Mouse (Mus musculus): Measurements from ENCODE around the gene Tex50.
"Not testable (repeated sequence)": the region's sequence is repeated elsewhere in the genome, so short reads cannot be mapped to it uniquely, and the experiment has no call there.

Gene Tex50

GRCm38 (mm10) chr1:161159214-161159613, at the start of gene Tex50:
TSS of gene Tex50 (minus strand) at chr1:161159314.
- DNase-seq: no peak

GRCm38 (mm10) chr1:161199856-161200255, 40.7 kb upstream of the Tex50 start:
- DNase-seq: no peak

- not testable (repeated sequence) for DNase-seq
Measured at GRCm38 (mm10) chr1:161196364-161196763, 37.2 kb upstream of the Tex50 start.

- peak; percentile 86 to 88 for DNase-seq
Measured at GRCm38 (mm10) chr1:161195541-161196351, 36.6 kb upstream of the Tex50 start.

GRCm38 (mm10) chr1:161190253-161190910, 31.3 kb upstream of the Tex50 start:
- DNase-seq: no peak

- DNase-seq: no peak
Measured at GRCm38 (mm10) chr1:161185431-161185830, 26.3 kb upstream of the Tex50 start.

GRCm38 (mm10) chr1:161183677-161184076, 24.6 kb upstream of the Tex50 start:
- no peak for DNase-seq

- no peak for DNase-seq
Measured at GRCm38 (mm10) chr1:161182386-161182785, 23.3 kb upstream of the Tex50 start.

GRCm38 (mm10) chr1:161180674-161181073, 21.6 kb upstream of the Tex50 start:
- peak in 1 of 2 experiments; percentile 75 for DNase-seq

- DNase-seq: peak; percentile 82 to 91
Measured at GRCm38 (mm10) chr1:161170651-161171050, 11.5 kb upstream of the Tex50 start.

GRCm38 (mm10) chr1:161160266-161160665, 1.2 kb upstream of the Tex50 start:
- no peak for DNase-seq

GRCm38 (mm10) chr1:161156546-161156945, 2.6 kb downstream of the Tex50 start:
- DNase-seq: no peak

GRCm38 (mm10) chr1:161151098-161151497, 8.0 kb downstream of the Tex50 start:
- no peak for DNase-seq

GRCm38 (mm10) chr1:161147888-161148287, 11.2 kb downstream of the Tex50 start:
- no peak for DNase-seq

GRCm38 (mm10) chr1:161145611-161146010, 13.5 kb downstream of the Tex50 start:
- DNase-seq: not testable (repeated sequence)

GRCm38 (mm10) chr1:161143216-161143615, 15.9 kb downstream of the Tex50 start:
- no peak for DNase-seq

- peak; percentile 68 to 85 for DNase-seq
Measured at GRCm38 (mm10) chr1:161142531-161143159, 16.5 kb downstream of the Tex50 start, which contains the start of gene Ankrd45. TSS of gene Ankrd45 (plus strand) at chr1:161142691.

- DNase-seq: no peak
Measured at GRCm38 (mm10) chr1:161140026-161140762, 18.9 kb downstream of the Tex50 start.

- no peak for DNase-seq
Measured at GRCm38 (mm10) chr1:161139496-161139895, 19.6 kb downstream of the Tex50 start.

GRCm38 (mm10) chr1:161130726-161131664, 28.1 kb downstream of the Tex50 start, which contains the start of gene Klhl20:
TSS of gene Klhl20 (minus strand) at chr1:161131511.
- peak; percentile 95 to 97 for DNase-seq

- DNase-seq: peak; percentile 81 to 91
Measured at GRCm38 (mm10) chr1:161126461-161126860, 32.7 kb downstream of the Tex50 start.
